Comparison of ENCODE assay signal across 7 mouse cellular contexts in genomic region chr19:5845319-5846135, GRCm38 (mm10). TPM values are rescaled to one million over a fixed set of nuclear protein-coding genes. Genes with fewer than 3 reads are reported as not detected.
DNase-seq lines count a peak whose midpoint lies in the region; ATAC-seq and TF ChIP-seq lines count a peak whose summit lies in the region.

No protein-coding gene starts in this region.

- intact Hi-C loops in left cerebral cortex, postnatal 25 days (cut with DNase I): loop anchor here (1.0 kb wide), 2 partner anchors 23 to 42 kb away; no protein-coding TSS in a partner anchor

- H3K27me3 ChIP-seq in intestine, embryonic 15.5 days (replicated peaks): no peaks in the 10 kb centered on the region
- H3K27me3 ChIP-seq in midbrain, embryonic 10.5 days (ENCODE audit: low read depth, poor library complexity, severe bottlenecking): no peaks in the 10 kb centered on the region

- 0 out of 2 replicates have a peak, but pooled peaks have one; percentile 6 for TF ChIP-seq CTCF in cortical plate, adult 2 months (IDR thresholded peaks at IDR 0.05; ENCODE audit: extremely low read depth, insufficient read depth, low read length)

- 4% methylated on average over 45 of the region's 45 CpGs for WGBS in intestine, embryonic 15.5 days
- WGBS in midbrain, embryonic 10.5 days: 7% methylated on average over 45 of the region's 45 CpGs

- peak; percentile 44 for ATAC-seq in activated CD4-positive, CD25-positive, alpha-beta regulatory T cell, adult 4 months
- ATAC-seq in intestine, embryonic 15.5 days: peak; percentile 65

- no peaks in the 10 kb centered on the region for H3K9me3 ChIP-seq in intestine, embryonic 15.5 days
- no peaks in the 10 kb centered on the region for H3K9me3 ChIP-seq in midbrain, embryonic 10.5 days (replicated peaks)

- H3K27ac ChIP-seq in cortical plate, adult 2 months (ENCODE audit: insufficient read depth, low read length): peak overlapping the region; percentile 98
- peak overlapping the region; percentile 99 for H3K27ac ChIP-seq in intestine, embryonic 15.5 days
- peak overlapping the region; percentile 95 for H3K27ac ChIP-seq in midbrain, embryonic 10.5 days (replicated peaks)

- H3K4me2 ChIP-seq in intestine, embryonic 15.5 days (replicated peaks): peak overlapping the region; percentile 74

- H3K4me1 ChIP-seq in cortical plate, adult 2 months (ENCODE audit: control insufficient read depth, insufficient read depth, low read length): peaks cover 18% of the 10 kb centered on the region
- peaks cover 69% of the 10 kb centered on the region for H3K4me1 ChIP-seq in intestine, embryonic 15.5 days (replicated peaks)
- peaks cover 99% of the 10 kb centered on the region for H3K4me1 ChIP-seq in midbrain, embryonic 10.5 days

- peak overlapping the region; percentile 49 for H3K9ac ChIP-seq in intestine, embryonic 15.5 days

- TF ChIP-seq POLR2A in cortical plate, adult 2 months (IDR thresholded peaks at IDR 0.05; ENCODE audit: extremely low read depth, insufficient read depth, low read length): peak; percentile 91

- peak overlapping the region; percentile 28 for H3K4me3 ChIP-seq in cortical plate, adult 2 months (ENCODE audit: insufficient read depth, low read length)
- H3K4me3 ChIP-seq in intestine, embryonic 15.5 days (replicated peaks): peak overlapping the region; percentile 40
- peak overlapping the region; percentile 49 for H3K4me3 ChIP-seq in midbrain, embryonic 10.5 days

- no peaks in the 10 kb centered on the region for H3K36me3 ChIP-seq in intestine, embryonic 15.5 days
- H3K36me3 ChIP-seq in midbrain, embryonic 10.5 days: no peaks in the 10 kb centered on the region

- peak; percentile 96 for DNase-seq in gastrocnemius, postnatal 25 days
- peak; percentile 89 to 90 for DNase-seq in left cerebral cortex, postnatal 25 days (ENCODE audit: low spot score in 2 of 2)
- peak; percentile 95 for DNase-seq in midbrain, embryonic 10.5 days (ENCODE audit: low spot score)
- peak; percentile 91 for DNase-seq in right cerebral cortex, postnatal 4 days

RNA-seq across cellular contexts. Expression of gene Frmd8, which starts 29.5 kb away (rescaled TPM):
- 10 to 100 TPM; 70.6 to 78.6 TPM for polyA plus RNA-seq in activated CD4-positive, CD25-positive, alpha-beta regulatory T cell, adult 4 months (2017; shearing (Covaris generic))
- 17.1 and 22.1 TPM in 2 replicates for polyA plus RNA-seq in cortical plate, adult 2 months (2012; rRNA removed)
- total RNA-seq in gastrocnemius, postnatal 25 days (2021): 1 to 10 TPM; 3.7 to 6.4 TPM
- 26.9 and 28.0 TPM in 2 replicates for polyA plus RNA-seq in intestine, embryonic 15.5 days (2015; fragmentation: Nextera tagmentation; extraction: Ambion mirVana)
- total RNA-seq in left cerebral cortex, postnatal 25 days (2021): 10 to 100 TPM in 1 of 2 experiments, 1 to 10 TPM in 1; 9.5 to 14.6 TPM
- polyA plus RNA-seq in midbrain, embryonic 10.5 days (2016; fragmentation: Nextera tagmentation; extraction: Ambion mirVana): 33.8 and 34.9 TPM in 2 replicates

RNA-seq across cellular contexts. Expression of gene Slc25a45, which starts 32.1 kb away (rescaled TPM):
- 10 to 100 TPM; 43.3 to 60.2 TPM for polyA plus RNA-seq in activated CD4-positive, CD25-positive, alpha-beta regulatory T cell, adult 4 months (2017; shearing (Covaris generic))
- 6.6 and 7.4 TPM in 2 replicates for polyA plus RNA-seq in cortical plate, adult 2 months (2012; rRNA removed)
- total RNA-seq in gastrocnemius, postnatal 25 days (2021): 1 to 10 TPM in 1 of 2 experiments, under 1 TPM in 1; 0.59 to 1.3 TPM
- polyA plus RNA-seq in intestine, embryonic 15.5 days (2015; fragmentation: Nextera tagmentation; extraction: Ambion mirVana): 3.5 and 4.2 TPM in 2 replicates
- 1 to 10 TPM; 2.5 to 3.0 TPM for total RNA-seq in left cerebral cortex, postnatal 25 days (2021)
- 2.3 and 2.6 TPM in 2 replicates for polyA plus RNA-seq in midbrain, embryonic 10.5 days (2016; fragmentation: Nextera tagmentation; extraction: Ambion mirVana)

RNA-seq across cellular contexts. Expression of gene Tigd3, which starts 48.4 kb away (rescaled TPM):
- under 1 TPM; 0.29 to 0.58 TPM for polyA plus RNA-seq in activated CD4-positive, CD25-positive, alpha-beta regulatory T cell, adult 4 months (2017; shearing (Covaris generic))
- 3.6 and 4.0 TPM in 2 replicates for polyA plus RNA-seq in cortical plate, adult 2 months (2012; rRNA removed)
- total RNA-seq in gastrocnemius, postnatal 25 days (2021): under 1 TPM; 0.15 to 0.35 TPM
- 1.9 and 2.7 TPM in 2 replicates for polyA plus RNA-seq in intestine, embryonic 15.5 days (2015; fragmentation: Nextera tagmentation; extraction: Ambion mirVana)
- total RNA-seq in left cerebral cortex, postnatal 25 days (2021): 1 to 10 TPM; 4.5 to 5.5 TPM
- polyA plus RNA-seq in midbrain, embryonic 10.5 days (2016; fragmentation: Nextera tagmentation; extraction: Ambion mirVana): 9.5 and 10.8 TPM in 2 replicates

Comparison
In these comparisons a context has a peak if more than half of its experiments do, and no peak if none do; other contexts are left out.
1. Peak in every context shown above with its lines: DNase-seq, ATAC-seq, H3K4me3 ChIP-seq and H3K27ac ChIP-seq.